Mouse (Mus musculus): ENCODE measurements around the gene Gm49711.
"Not testable (repeated sequence)": the region's sequence is repeated elsewhere in the genome, so short reads cannot be mapped to it uniquely, and the experiment has no call there.

Gm49711 gene

DNA sequence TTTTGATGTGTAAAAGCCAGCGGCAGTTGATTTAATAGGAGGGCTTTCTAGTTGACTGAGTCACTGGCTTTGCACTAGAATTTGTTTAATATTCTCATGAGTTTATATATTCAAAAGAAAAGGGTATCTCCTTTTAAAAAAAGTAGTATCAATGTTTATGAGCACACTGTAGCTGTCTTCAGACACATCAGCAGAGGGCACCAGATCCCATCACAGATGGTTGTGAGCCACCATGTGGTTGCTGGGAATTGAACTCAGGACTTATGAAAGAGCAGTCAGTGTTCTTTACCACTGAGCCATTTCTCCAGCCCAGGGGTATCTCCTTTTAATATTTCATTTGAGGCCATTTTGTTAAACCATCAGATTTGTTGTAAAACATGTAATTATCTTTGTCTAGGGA, 4.7 kb downstream of the Gm49711 start:
- DNase-seq (ENCODE audit: low spot score) = no peak

DNA sequence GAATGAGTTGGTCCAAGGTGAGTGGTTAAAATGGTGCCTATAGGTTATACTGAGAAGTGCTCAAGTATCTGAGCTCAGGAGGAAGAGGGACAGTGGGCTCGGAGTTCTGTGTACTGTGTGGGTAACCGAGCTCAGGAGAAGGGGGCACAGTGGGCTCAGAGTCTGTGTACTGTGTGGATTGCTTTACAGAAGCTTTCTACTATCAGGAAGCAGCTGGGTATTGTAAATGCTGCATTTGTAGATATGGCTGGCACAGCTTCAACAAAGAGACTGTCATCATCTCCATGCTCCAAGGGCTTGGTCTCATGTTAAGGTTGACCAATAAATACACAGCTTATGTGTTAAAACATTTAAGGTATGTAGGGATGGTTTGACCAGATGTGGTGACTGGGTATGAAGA, 6.7 kb downstream of the Gm49711 start:
- no peak for DNase-seq (ENCODE audit: low spot score)

DNA sequence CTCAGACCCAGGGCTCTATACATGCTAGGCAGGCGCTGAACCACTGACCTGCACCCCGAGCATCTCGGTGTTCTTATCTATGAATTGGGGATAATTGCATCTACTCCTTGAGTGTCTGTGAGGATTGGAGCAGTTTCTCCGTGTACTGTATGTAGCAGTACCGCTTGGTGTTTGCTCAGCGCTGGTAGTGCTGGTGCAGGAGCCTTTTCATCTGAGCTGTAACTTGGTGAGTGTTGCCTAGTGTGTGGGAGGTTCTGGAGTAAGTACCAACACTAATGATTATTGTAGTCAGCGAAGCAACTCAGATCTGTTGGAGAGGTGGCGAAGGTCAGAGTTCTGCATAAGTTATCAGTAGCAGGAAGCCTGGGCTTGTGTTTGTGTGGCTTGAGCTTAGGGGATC, 12.2 kb downstream of the Gm49711 start:
- DNase-seq (ENCODE audit: low spot score) = no peak

DNA sequence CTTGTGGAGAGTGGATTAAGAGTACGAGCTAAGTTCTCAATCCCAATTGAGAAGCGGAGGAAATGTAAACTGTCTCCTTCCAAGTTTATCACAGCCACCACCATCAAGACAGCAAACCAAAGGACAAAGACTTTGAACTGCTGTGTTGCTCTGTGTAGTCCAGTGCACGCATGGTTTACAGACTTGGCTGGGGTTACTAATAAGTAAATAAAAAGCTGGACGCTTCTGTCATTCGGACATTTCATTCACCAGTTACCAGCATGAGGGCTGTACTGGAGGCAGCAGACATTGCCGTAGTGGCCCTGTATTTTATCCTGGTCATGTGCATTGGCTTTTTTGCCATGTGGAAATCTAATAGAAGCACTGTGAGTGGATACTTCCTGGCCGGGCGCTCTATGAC, 18.7 kb downstream of the Gm49711 start:
- no peak for DNase-seq (ENCODE audit: low spot score)

DNA sequence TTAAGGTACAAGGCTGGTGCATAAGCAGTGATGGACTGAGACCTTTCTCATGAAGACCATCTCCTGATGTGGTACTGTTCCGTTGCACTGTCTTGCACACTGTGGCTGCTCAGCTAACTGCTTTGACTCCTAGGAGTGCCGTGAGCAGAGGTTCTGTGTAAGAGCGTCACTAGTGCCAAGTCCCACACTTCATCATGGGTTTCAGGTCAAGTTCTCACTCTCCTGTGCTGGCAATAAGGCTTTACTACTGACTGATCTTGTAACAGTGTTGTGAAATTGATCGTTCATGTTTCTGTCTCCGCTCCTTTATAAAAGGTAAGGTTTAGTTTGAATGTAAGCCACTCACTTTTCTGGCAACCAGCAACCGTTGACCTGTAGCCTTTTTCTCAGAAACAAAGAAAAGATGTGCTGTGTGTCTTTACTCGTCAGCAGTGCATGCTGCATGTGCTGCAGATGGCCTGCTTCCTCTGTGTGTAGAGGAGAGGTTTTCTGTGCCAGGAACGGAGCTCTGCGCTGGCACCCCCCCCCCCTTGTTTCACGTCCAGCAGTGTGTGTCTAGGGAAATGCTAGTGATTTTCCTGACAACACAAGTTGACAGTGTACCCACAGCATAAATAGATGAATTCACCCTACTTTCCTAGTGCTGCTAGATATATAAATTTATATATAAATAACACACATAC, 25.8 kb downstream of the Gm49711 start:
- DNase-seq (ENCODE audit: low spot score) = no peak

DNA sequence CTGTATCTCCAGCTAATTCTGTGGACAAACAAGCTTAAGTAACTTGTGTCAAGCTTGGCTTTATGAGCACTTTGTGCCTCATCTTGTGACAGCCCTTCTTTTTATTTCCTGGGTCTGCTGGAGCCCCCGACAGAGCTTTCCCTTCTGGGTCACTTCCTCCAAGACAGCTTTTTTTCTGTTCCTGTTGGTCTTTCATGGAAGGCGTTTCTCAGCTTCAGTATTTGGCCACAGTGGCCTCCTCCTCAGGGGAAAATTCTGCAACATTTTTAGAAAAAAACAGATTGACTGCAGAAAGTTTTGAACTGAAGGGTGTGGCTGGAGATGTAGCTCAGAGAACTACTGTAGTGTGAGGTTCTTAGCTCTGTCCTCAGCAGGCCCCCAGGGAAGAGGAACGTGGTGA, 31.1 kb downstream of the Gm49711 start:
- no peak for DNase-seq (ENCODE audit: low spot score)

DNA sequence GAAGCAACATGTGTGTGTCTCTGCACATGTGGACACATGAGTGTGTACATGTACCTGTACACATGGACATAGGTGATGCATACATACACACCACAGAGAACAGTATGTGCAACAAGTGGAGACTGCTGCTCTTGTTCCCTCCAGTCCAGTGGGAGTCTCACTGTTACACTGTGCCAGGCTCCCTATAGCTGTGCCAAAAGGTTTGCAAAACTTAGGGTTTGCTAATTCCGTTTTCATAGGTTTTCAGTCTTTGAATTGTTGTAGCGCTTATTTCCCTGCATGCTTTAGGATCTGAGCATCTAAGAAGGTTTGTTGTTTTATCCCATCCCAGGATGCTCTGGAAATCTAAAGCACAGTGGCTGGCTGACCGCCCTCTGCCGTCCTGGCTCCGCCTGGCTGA, 33.8 kb downstream of the Gm49711 start:
- DNase-seq (ENCODE audit: low spot score) = no peak

DNA sequence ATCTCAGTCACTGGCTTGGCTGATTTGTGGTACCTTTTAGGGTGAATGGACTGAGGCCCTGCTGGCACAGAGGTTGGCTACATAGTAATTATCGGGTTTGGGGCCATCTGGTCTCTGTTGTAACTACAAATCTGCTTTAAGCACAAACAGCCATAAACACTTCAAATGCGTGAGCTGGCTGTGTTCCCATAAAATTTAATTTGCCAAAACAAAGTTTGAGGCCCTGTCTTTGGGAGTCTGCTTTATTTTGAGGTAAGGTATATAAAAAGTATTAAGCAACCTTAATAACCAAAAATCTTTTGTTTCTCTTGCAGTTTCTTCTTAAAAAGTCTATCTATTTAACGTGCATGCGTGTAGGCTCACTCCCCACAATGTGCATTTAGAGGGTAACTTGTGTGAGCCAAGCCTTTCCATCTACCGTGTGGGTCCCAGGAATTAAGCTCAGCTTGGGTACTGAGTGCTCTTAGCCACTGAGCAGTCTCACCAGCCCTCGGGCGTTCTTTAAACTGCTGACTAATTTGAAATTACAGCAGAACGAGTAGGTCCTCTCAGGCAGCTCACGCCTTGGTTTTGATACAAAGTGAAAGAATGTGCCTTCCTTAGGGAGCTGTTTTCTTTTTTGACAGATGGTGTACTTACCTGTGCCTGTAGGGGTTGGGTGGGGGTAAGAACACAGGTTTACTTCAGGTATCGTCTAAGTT, 40.4 kb downstream of the Gm49711 start:
- no peak for DNase-seq (ENCODE audit: low spot score)

DNA sequence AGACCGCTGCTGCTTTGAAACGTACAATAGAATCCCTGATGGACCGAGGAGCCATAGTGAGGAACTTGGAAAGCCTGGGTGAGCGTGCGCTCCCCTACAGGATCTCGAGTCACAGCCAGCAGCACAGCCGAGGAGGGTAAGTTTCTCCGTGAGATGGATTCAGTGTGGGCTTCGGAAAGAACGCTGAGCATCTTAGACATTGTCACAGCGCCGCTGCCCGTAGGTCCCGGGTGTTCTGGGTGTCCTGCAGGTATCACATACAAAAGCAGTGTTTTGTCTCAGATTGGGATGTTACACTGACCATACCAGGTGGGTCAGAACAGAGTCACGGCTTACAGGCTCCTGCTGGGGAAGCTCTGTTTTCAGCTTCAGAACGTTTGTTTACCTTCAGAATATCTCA, 41.5 kb downstream of the Gm49711 start:
- DNase-seq (ENCODE audit: low spot score) = no peak

DNA sequence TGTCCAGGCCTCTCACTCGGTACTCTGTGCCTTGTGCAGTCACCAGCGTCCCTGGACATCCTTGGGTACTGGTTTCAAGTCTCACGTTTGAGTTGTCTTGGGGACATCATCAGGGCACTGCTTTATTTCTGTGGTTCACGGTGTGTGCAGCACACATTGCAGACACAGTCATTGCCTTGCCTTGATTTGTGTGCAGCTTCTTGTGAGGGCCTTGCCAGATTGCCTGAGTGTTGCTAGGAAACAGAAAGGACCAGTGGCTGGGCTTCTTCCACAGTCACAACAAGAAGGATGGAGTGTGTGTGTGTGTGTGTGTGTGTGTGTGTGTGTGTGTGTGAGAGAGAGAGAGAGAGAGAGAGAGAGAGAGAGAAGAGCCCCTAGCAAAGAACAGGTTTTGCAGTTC, 42.0 kb downstream of the Gm49711 start:
- no peak for DNase-seq (ENCODE audit: low spot score)

DNA sequence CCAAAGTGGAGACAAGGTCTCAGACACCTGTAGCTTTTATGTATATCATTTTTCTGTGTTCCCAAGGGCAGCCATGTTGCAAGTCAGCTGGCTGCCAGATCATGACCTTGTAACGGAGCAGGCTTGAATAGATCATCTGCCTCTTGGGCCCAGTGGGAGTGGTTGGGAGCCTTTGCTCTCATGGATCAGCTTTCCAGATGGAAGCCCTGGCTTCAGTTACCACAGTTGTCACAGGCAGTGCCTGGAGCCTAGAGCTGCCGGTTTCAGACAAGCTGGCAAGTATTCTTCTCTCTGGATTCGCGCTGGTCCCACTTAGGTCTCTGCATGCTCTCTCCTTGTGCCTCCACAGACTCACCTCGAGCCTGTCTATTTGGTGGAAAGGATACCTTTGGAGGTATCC, 44.0 kb downstream of the Gm49711 start:
- DNase-seq (ENCODE audit: low spot score) = no peak

DNA sequence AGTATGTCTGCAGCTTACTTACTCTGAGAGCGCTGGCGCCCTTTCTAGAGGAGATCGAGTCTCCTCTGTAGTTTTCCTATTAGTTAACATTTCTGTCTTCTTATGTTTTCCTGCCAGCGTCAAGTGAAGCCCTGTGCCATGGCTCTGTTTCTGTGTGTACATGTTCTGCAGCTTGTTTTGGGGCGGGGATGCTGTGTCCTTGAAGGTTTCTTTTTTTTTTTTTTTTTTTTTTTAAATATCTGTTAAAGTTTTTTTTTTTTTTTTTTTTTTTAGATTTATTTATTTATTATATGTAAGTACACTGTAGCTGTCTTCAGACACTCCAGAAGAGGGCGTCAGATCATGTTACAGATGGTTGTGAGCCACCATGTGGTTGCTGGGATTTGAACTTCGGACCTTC, 44.8 kb downstream of the Gm49711 start:
- DNase-seq (ENCODE audit: low spot score) = not testable (repeated sequence)

DNA sequence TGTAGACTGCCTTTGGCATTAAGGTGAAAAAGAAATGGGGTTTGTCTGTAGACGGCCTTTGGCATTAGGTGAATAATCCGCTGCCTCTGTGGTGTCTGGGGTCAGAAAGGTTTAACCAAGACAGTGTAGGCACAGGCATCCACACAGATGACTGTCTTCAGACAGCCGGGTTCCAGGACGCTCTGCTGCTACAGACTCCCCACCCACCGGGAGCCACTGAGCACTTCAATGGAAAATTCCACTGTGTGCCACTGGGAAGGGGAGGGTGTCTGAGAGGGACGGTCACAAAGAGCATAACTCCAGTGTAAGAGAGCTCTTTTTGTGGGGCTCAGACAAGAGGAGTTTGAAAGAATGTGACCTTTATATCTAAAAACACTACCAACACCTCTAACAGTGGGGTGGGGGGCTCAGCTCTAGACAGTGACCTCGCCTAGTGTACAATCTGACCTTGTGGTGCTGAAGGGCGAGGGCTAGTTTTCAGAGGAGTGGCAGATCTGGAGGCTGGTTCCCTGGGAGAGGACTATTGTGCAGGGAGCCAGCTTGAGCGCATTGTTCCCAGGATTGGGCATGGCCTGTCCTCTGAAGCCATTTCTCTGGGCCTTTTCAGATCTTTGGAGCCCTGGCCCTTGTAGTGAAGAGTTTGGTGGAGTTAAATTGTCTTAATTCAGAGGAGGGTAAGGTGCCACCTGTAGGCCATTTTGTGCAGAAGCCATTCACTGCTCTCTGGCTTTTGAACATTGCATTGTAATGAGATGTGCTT, 45.6 kb downstream of the Gm49711 start:
- peak; percentile 30 for DNase-seq (ENCODE audit: low spot score)

DNA sequence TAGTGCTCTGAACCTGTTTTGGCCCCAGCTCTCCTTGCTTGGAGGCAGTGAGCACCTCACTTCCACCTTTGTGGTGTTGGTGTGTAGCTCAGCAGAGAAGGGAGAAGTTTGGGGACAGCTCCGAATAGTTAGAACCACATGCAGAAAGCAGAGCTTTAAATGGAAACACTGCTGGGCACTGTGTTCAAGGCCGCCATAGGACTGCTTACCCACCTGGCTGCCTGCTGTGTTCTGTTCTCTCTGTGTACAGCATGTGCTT, 46.1 kb downstream of the Gm49711 start:
- no peak for DNase-seq (ENCODE audit: low spot score)

DNA sequence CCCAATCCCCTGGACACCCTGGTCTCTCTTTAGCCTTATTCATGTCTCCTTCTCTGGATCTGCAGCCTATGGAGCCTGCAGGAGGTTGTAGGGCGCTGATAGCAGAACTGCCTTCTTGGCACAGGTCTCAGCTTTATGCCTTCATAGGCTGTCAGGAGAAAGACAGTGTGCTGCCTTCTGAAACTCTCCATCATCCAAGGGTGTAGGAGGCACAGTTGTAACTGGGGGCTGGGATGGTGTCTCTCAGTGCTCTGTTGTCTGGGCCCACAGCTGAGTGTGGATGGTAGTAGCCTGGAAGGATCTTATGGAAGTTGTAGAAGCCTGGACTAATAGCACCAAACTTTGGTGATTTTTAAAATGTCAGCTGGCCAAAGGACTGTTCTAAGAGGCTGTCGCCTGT, 46.8 kb downstream of the Gm49711 start:
- DNase-seq (ENCODE audit: low spot score) = no peak

DNA sequence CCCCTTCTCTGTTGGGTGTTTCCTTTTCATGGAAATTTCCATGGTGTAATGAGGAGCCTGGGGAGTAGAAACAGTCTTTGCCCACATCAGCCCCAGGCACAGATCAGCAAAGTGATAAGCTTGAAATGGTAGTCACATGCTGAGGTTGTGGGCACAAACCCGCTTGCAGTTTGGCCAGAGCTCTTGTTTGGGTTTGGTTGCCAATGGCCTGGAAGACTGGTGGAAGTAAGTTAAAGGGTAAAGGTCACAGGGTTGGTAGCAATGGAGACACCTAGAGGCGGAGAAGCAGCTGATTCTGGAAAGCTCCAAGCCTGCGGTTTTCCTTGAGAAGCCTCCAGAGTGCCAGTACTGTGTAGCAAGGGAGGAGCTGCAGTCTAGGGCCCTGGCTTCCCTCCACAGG, 47.5 kb downstream of the Gm49711 start:
- no peak for DNase-seq (ENCODE audit: low spot score)

DNA sequence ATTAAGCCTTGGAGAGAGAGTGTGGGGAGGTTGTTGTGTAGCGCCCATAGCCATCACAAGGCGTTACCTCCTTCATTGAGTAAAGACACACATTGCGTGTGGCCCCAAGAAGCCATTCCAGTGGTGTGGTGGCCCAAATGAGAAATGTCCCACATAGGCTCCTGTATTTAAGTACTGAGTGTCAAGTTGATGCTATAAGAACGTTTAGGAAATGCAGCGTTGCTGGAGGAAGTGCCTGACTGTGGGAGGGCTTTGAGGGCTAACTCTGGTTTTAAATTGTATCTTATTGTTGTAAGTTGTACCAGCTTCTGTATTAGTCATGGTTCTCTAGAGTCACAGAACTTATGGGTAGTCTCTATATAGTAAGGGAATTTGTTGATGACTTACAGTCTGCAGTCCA, 49.2 kb downstream of the Gm49711 start:
- DNase-seq (ENCODE audit: low spot score) = no peak

DNA sequence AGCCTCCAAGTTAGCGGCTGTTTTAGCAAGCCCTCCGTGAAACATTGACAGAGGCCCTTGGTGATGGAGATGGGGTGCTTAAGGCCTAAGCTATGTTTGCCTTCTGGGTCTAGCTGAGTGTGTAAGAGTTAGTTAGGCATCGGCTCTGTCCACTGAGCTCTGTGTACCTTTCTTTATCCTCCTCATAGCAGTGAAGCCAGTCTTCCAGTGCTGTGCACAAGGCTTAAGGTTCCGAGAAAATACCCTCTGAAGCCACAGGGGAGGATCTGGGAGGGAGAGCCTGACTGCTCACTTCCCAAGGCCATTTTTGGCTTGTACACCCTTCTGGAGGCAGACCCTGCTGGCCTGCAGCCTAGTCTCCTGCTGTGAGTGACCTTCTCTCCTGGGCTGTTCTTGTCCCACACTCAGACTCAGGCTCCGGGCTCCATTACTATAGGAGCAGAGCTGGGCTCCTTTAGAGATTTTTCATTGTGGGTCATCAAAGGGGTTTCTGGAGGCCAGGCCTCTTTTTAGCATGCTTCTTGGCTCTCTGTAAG, 56.7 kb downstream of the Gm49711 start:
- no peak for DNase-seq (ENCODE audit: low spot score)

DNA sequence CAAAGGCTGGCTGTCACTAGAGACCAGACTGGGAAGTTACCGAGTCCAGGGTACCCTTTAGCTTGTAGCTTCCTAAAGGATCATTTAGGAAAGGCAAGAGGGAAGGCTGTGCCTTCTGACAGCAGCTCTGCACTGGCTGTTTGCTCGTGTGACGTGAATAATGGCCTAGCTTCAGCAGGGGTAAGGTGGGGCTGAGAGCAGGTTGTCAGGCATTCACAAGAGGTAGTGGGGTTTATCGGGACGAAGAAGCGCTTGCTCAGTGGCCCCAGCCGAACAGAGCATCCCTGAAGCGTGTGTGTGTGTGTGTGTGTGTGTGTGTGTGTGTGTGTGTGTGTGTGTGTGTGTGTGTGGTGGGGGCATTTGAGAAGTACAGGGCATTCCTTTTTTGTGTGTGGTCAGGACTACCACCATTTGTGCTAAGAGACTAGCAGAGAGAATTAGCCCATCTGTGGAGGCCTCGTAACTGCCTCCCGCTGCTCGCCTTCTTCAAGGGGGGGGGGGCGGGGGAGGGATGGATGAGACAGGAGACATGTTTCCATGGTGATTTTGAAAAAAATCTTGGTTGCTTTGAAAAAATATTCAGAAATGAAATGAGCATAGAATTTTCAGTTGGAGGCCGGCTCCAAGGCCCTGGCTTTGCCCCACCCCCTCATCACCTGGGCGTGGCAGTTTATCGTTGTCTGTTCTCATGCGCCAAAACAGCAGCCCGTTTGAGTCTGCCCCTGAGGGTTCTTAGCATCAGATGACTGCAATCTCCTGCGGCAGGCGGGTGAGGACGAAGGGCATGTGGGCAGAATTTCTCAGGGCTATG, 57.7 kb downstream of the Gm49711 start:
- DNase-seq (ENCODE audit: low spot score) = no peak

DNA sequence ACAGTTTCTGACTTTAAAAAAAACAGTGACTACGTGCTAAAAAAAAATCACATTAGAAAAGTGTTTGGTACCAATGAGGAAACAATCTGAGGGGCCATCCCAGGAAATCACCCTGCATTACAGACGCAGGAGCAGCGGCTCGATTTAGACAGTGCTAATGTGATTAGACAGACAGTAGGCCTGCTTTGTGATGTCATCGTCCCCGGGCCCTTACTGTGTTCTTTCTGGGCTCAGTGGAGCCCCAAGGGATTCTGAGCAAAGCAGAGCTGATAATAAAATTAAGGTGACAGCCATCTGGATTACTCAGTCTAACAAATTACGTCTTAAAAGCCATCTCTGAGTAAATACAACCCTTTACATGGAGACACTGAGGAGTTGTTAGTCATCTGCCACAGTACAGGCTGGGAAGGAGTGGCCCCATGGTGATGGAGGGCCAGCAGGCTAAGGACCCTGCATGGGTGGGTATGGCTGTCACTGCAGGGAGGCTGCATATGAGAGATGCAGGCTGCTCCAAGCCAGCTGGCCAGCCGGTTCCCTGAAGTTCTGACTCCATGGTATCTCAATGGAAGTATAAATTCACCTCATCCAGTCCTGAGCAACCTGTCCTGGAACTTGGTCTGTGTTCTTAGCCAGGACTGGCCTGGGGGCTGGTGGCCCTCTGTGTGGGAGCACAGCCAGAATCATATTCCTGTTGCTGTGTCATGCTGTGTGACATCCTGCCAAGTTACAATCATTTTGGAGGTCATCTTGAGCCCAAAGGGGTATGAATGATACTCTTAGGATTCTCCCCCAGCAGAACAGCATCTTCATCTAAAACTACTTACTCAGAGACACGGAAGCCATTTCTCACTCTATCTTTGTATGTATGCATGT, 59.5 kb downstream of the Gm49711 start:
- DNase-seq (ENCODE audit: low spot score) = peak; percentile 43

DNA sequence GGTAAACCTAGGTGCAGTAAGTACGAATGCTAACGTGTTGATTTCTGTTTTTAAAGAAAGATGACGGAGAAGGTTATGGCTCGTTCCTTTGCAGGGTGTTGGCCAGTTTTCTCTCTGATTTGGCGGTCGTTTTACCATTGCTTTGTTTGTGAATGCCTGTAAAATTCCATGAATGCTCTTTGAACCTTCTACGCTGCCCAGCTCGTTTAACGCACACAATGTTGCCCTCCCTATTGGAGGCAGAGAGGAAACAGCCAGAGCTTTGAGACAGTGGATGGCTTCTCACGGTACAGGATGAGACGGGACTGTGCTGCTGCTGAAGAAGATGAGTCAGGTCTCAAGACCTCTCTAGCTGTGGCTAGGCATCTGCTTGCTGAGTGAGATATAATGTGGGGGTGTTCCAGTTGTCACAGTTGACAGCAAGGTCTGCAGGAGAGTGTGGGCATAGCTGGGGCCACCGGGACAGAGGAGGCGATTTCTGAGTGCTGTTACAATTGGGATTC, 60.9 kb downstream of the Gm49711 start:
- no peak for DNase-seq (ENCODE audit: low spot score)

Data from retina, embryonic 14.5 days (tissue).